Mouse (Mus musculus) E14TG2a.4 (cell line): ENCODE measurements around the gene Hist1h2bm.
"Not testable (repeated sequence)": the region's sequence is repeated elsewhere in the genome, so short reads cannot be mapped to it uniquely, and the experiment has no call there.

Experiments used
- H3K27me3 ChIP-seq: 2 replicates; pipeline ENCODE4 v1.6.1; 2014; ENCODE audit warnings: low read length, control low read depth; ENCODE audit not compliant: insufficient read depth
- H3K36me3 ChIP-seq: 2 replicates; pipeline ENCODE4 v1.6.1; 2014; ENCODE audit warnings: low read length, control low read depth; ENCODE audit not compliant: insufficient read depth
- H3K4me1 ChIP-seq: replicated peaks from 2 replicates; pipeline ENCODE4 v1.6.1; 2014; ENCODE audit warnings: low read depth, low read length, control low read depth
- H3K4me3 ChIP-seq: replicated peaks from 2 replicates; pipeline ENCODE4 v1.5.1; 2014; ENCODE audit warnings: mild to moderate bottlenecking, low read length
- H3K9me3 ChIP-seq: 2 replicates; pipeline ENCODE4 v1.6.1; 2014; ENCODE audit warnings: low read length, control low read depth
- CTCF ChIP-seq: conservative IDR thresholded peaks from 2 replicates; pipeline ENCODE4 v1.5.1; 2014; ENCODE audit warnings: low read length
- NANOG ChIP-seq: IDR thresholded peaks from 2 replicates; pipeline ENCODE4 v1.6.1; 2014; ENCODE audit warnings: borderline replicate concordance, low read length, mixed read lengths
- POU5F1 ChIP-seq: IDR thresholded peaks from 2 replicates; pipeline ENCODE4 v1.6.1; 2014; ENCODE audit warnings: low read length, borderline replicate concordance

Hist1h2bm gene

GRCm38 (mm10) chr13:21749387-21750158 is 27.7 kb downstream of the Hist1h2bm start:
- peak overlapping the region; percentile 77 for H3K4me3 ChIP-seq

GRCm38 (mm10) chr13:21750159-21751017 is 28.5 kb downstream of the Hist1h2bm start, which contains the start of gene Hist1h4k:
Gene Hist1h4k, minus strand, starts transcription at chr13:21750505.
- not testable (repeated sequence) for H3K9me3 ChIP-seq, H3K36me3 ChIP-seq, H3K27me3 ChIP-seq
- Histone ChIP-seq H3K4me1 (peaks cover 33% of the 10 kb centered on the region), H3K4me3 (peak within 1 kb of the TSS; percentile 77)

More at GRCm38 (mm10) chr13:21749387-21750158, 27.7 kb downstream of the Hist1h2bm start:
- no peak for TF ChIP-seq NANOG
- Histone ChIP-seq H3K36me3 (peaks cover 6% of the 10 kb centered on the region), H3K27me3 (no peaks in the 10 kb centered on the region), H3K9me3 (no peaks in the 10 kb centered on the region), H3K4me1 (peaks cover 29% of the 10 kb centered on the region)

GRCm38 (mm10) chr13:21751417-21751816 is 29.6 kb downstream of the Hist1h2bm start:
- TF ChIP-seq NANOG (no peak), POU5F1 (no peak), CTCF (no peak)
- Histone ChIP-seq H3K36me3 (peaks cover 6% of the 10 kb centered on the region), H3K4me1 (peaks cover 39% of the 10 kb centered on the region), H3K4me3 (no peak overlapping the region), H3K9me3 (no peaks in the 10 kb centered on the region), H3K27me3 (no peaks in the 10 kb centered on the region)

- H3K4me3 ChIP-seq, result no peak overlapping the region
- H3K36me3 ChIP-seq, result peaks cover 6% of the 10 kb centered on the region
- no peak for TF ChIP-seq POU5F1
- TF ChIP-seq NANOG, result no peak
- TF ChIP-seq CTCF, result no peak
- peaks cover 39% of the 10 kb centered on the region for H3K4me1 ChIP-seq
- H3K9me3 ChIP-seq, result no peaks in the 10 kb centered on the region
- H3K27me3 ChIP-seq, result no peaks in the 10 kb centered on the region
These were observed 30.0 kb downstream of the Hist1h2bm start for GRCm38 (mm10) chr13:21751827-21752226.

- H3K4me1 ChIP-seq, result peaks cover 37% of the 10 kb centered on the region
- H3K9me3 ChIP-seq, result no peaks in the 10 kb centered on the region
- H3K36me3 ChIP-seq, result peaks cover 3% of the 10 kb centered on the region
- TF ChIP-seq NANOG (no peak), CTCF (no peak), POU5F1 (no peak)
- H3K4me3 ChIP-seq, result peak overlapping the region; percentile 69
- H3K27me3 ChIP-seq, result no peaks in the 10 kb centered on the region
These were observed 30.5 kb downstream of the Hist1h2bm start for GRCm38 (mm10) chr13:21752356-21752755.

GRCm38 (mm10) chr13:21753051-21753523 is 31.2 kb downstream of the Hist1h2bm start:
- TF ChIP-seq CTCF (no peak), NANOG (no peak), POU5F1 (no peak)
- Histone ChIP-seq H3K4me3 (peak overlapping the region; percentile 69), H3K4me1 (peaks cover 34% of the 10 kb centered on the region), H3K27me3 (no peaks in the 10 kb centered on the region), H3K36me3 (no peaks in the 10 kb centered on the region; the same call in 1 of the 2 replicates), H3K9me3 (no peaks in the 10 kb centered on the region)

- not testable (repeated sequence) for H3K9me3 ChIP-seq, H3K36me3 ChIP-seq, H3K27me3 ChIP-seq
- Histone ChIP-seq H3K4me1 (peaks cover 29% of the 10 kb centered on the region), H3K4me3 (peak within 1 kb of the TSS; percentile 69)
These were observed 31.9 kb downstream of the Hist1h2bm start, which contains the start of the genes Hist1h2ak and Hist1h2bn for GRCm38 (mm10) chr13:21753524-21754285. Gene Hist1h2ak, minus strand, starts transcription at chr13:21753827. Gene Hist1h2bn, plus strand, starts transcription at chr13:21754123.

- not testable (repeated sequence) for H3K27me3 ChIP-seq, H3K9me3 ChIP-seq, H3K36me3 ChIP-seq
- peak overlapping the region; percentile 63 for H3K4me3 ChIP-seq
- peaks cover 25% of the 10 kb centered on the region for H3K4me1 ChIP-seq
These were observed 32.6 kb downstream of the Hist1h2bm start for GRCm38 (mm10) chr13:21754294-21755001.
